Mouse (Mus musculus) lung, postnatal 36 days (tissue): ENCODE data around the gene Cblc.

ENCODE experiments used
- DNase-seq: peaks from one replicate; pipeline ENCODE4 v3.0.0; 2022; ENCODE audit warnings: mixed read lengths

The Cblc gene

DNA sequence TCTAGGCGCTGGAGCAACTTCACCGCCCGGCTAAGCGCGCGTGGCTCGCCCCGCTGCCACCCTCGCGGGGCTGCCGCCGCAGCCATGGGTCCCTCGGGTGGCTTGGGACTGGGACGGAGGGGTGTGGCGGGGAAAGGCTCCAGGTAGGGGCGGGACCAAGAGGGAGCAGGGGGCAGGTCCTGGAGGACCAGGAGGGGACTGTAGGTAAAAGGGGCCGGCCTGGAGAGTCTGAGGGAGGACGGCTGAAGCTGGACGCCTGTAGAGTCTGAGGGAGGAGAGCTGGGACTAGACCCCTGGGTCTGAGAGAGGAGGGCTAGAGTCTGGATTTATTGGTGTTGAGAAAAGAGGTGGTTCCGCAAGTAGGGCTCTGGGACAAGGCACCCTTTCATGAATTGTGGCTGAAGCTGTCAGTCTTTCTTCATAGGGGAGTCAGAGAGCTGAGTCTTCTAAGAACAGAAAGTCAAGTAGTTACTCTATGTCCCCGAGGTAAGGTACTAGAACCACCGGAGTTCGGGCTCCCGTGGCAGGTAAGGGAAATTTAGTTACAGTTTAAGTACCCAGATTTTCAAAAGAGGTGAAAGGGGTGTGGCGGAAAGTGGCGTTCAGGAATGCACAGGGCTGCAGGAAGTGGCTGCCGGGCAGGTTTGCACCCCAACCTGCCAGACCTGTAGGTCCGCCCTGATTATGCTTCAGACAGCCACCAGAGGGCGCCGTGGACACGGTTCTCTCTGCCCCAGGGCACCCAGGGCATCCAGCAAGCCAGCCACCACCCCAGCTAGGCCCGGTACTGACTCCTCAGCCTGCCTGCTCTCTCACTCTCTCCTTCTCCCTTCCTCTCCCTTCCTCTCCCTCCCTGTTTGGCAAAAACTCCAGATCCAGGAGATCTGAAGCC is at the start of gene Cblc:
Gene Cblc, minus strand, starts transcription at position 113 of the 892 bp plus-strand sequence.
- peak; percentile 92 for DNase-seq

GRCm38 (mm10) chr7:19844521-19845171 is 48.0 kb upstream of the Cblc start:
- DNase-seq = peak; percentile 17

DNA sequence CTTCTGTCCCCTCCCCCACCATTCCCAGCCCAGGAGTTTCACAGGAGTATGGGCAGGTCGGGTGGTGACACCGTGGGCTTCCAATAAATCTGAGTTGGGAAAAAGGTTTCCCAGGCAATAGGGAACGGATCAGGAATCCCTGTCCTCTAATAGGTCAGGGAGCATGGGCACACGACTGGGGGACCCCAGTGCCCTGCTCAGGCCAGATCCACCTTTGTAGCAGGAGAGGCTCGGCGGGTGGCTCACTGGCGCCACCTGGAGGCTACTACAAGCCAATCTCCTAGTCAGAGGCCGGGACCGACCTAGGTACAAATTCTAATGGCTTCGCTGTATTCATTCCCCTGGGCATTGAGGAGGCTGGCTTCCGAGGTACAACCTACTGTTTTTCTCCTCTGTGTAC is 47.0 kb upstream of the Cblc start:
- DNase-seq = peak; percentile 84

GRCm38 (mm10) chr7:19842885-19843504 is 46.4 kb upstream of the Cblc start:
- no peak for DNase-seq

DNA sequence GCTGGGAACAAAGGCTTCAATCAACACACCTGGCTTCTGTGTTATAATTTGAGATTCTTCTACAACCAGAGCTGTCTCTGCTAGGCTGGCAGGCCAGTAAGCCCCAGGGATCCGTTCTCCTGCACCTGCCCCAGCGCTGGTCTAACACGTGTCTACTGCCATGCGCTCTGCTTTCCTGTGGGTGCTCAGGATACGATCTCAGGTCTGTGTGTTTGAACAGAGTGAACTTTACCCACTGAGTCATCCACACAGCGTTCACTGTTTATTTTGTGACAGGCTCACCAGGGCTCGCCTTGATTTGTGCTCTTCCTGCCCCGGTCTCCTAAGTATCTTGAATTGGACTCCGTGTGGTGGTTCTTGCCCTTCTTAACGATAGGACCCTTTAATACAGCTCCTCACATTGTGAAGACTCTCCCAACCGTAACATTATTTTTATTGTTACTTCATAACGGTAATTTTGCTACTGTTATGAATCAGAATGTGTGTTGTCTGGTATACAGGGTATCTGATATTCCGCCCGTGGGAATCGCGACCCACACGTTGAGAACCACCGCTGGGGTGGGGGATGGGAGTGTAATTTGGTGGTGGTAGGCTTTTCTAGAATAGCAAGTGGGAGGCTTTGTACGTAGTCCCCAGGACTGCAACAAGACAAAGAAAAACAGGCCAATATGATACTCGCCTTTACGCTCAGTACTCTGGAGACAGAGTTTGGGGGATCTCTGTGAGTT is 45.2 kb upstream of the Cblc start:
- DNase-seq = peak; percentile 30

DNA sequence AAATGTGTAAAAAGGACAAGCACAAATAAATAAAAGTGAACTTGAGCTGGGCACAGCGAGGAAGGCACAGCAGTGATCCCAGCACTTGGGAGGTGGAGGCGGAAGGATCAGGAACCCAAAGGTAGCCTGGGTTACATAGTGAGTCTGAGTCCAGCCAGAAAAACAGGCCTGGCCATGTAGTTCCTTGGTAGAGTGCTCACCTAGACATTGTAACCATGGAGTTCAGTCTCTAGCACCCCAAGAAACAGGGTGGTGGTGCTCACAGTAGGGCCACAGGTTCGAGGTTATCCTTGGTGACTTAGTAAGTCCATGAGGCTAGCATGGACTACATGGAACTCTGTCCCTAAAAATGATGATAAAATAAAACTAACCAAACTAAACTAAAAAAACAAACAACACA is 44.3 kb upstream of the Cblc start:
- DNase-seq = no peak

GRCm38 (mm10) chr7:19840371-19840770 is 43.8 kb upstream of the Cblc start:
- no peak for DNase-seq

- DNase-seq = no peak
These were observed 40.2 kb upstream of the Cblc start for GRCm38 (mm10) chr7:19836843-19837242.

GRCm38 (mm10) chr7:19834055-19834454 is 37.4 kb upstream of the Cblc start:
- DNase-seq = no peak

DNA sequence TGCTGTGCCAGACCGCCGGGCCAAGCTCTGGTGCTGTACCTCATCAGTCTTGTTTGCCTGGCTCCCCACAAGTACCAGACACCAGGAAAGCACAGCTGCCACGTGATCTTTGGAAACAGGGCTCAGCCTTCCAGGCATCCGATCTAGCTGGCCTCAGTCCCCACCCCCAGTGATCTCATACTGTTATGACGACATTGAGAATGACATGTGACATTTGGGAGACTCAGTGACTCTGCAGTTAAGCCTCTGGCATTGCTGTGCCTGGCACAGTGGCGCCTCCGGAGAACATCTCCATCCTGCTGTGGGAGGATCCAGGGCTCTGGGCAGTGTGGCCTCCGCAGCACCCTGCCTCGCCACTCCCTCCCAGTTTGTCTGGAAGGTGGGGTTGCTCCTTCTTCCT is 35.2 kb upstream of the Cblc start:
- DNase-seq = peak; percentile 61

DNA sequence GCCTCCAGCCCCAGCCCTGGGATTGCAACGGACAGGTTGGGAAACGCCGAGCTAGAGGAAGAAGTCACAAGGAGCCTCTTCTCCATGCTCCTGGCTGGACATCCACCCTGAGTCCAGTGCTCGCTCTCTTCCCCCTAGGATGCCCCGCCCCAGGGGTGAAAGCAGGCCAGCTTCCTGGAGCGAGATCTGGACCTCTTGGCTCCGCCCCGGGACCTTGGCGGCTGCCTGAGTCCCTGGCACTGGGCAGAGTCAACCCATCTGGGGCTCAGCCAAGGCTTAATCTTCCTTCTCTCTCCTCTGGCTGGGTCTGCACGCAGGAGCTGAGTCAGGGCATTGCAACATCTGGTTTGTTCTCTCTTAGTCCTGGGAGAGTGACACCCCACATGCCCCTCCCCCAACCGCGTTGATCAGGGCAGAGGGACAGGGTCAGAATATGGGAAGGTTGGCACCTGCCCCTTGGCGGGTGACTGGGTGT is 34.1 kb upstream of the Cblc start:
- peak; percentile 96 for DNase-seq

DNA sequence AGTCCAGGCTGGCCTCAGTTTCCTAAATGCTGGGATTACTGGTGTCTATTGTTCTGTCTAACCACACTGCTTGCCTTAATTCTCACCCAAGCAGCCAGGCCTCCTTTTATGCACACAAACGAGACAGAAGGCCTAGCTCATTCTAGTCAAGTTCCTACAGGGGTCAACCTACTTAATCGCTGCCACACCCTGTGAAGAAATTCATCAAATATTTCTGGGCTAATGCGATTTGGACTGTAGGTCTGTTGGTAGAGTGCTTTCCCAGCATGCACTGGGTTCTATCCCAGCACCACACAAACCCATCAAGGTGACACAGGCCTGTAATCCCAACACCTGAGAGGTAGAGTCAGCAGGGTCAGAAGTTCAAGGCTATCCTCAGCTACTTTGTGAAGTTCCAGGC is 33.1 kb upstream of the Cblc start:
- no peak for DNase-seq

DNA sequence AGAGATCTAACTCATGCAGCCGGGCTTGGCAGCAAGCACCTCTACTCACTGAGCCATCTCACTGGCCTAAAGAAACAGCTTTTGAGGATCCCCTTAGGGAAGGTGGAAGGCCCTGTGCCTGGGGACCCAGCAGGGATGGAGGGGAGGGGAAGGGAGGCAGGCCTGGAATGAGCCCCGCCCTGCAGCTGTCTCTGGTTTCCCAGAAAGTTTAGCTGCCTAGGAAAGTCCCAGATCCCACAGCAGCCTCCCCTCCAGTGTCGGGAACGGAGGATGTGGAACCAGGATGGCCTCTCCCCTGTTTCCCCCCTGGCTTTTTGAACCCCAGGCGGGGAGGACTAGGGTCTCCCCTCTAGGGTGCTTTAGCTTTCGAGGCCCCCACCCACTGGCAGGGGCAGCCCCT is 30.1 kb upstream of the Cblc start:
- no peak for DNase-seq

- peak; percentile 96 for DNase-seq
These were observed 27.8 kb upstream of the Cblc start for GRCm38 (mm10) chr7:19824182-19824973.

DNA sequence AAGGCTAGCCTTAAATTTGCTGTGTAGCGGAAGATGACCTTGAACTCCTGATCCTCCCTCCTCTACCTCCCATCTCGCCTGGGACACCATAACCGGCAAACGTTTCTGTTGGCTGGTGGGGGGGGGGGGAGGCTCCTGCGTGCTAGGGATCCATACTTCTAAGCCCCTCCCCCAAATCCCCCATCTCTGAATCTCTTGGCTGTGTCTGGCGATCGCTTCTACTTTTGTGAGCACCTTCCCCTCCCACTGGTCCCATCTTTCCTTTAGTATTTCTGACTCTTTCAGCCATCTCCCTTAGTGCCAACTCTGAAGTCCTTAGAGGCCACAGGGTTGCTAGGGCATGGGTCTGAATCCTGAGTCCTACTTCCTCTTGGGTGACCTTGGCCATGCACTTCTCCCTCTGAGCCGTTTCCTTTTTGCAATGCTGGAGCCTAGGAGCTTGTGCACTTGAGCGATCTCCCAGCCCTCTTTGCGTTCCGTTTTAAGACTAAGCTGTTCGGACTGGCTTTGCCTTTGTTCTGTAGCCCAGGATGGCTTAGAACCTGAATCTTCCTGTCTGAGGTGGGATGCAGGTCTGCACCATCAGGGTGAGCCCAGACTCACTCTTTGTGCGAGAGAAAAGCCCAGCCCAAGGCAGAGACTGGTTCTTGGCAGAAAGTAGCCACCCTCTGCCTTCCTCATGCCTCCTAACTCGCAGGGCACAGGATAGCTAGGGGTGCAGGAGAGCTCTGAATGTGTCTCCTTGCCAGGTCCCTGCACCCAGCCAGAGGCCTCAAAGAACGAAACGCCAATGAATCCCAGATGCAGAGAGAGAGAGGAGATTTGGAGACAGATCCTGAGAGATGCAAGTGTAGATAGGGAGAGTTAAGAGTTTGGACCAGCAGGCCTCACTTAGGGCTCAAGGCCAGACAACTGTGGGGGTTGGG is 26.9 kb upstream of the Cblc start:
- DNase-seq = peak; percentile 52

DNA sequence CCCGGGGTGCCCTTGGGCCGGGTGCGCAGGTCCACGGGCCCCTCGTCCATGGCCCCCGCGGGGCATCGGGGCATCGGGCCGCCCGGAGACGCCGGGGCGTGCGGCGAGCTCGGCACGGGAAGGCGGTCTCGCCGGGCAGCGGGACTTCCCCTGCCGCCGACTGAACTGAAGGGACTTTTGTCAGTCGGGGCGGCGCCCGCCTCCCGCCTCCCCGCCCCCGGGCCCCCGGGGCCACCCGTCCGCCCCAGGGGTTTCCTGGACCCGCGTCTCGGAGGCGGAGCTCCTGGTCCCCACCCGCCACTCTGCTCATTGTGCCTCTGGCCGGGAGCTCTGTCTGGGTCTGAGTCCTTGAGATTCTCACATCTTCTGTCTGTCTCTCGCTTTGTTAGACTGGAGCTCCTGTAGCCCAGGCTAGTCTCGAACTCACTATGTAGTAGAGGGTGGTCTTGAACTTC is 26.0 kb upstream of the Cblc start, which contains the start of gene Bcl3:
Gene Bcl3, minus strand, starts transcription at position 167 of the 455 bp plus-strand sequence.
- DNase-seq = peak; percentile 84

DNA sequence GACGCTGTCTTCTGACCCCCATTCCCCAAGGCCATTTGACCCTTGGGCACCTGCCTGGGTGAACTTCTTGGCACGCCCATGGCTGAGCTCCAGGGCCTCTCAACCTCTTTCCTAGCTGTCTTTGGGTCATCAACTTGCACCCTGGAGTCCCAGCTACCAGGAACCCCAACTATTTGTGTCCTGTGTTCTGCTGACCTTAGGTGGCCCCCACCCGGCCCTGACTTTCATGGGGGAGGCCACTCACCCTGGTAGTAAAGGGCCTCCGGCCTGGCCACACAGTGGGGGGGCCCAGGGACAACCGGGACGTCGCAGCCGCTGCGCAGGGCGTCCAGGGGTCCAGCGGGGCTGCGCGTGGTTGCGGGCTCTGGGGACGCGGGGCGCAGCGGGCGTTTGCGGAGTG is 25.6 kb upstream of the Cblc start:
- no peak for DNase-seq

GRCm38 (mm10) chr7:19821633-19822032 is 25.0 kb upstream of the Cblc start:
- no peak for DNase-seq

- DNase-seq = no peak
These were observed 23.9 kb upstream of the Cblc start for GRCm38 (mm10) chr7:19820347-19821048.

DNA sequence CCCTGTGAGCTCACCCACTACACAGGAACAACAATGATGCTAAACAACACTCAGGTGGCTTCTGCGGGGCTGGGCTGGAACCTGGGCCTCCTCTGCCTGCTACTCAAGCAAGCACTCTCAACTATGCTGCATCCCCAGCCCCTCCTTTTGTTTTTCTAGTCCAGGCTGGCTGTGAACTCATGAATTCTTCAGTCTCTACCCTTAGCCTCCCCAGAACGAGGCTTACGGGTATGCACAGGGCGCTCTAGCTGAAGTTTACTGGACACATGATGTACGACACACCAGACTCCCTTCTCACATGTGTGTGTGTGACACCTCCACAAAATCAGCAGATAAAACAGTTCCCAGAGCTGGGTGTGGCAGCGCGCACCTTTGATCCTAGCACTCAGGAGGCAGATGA is 22.3 kb upstream of the Cblc start:
- no peak for DNase-seq
